In genomic region chrX:105420976-105421375, GRCm38 (mm10) we compare ENCODE assay signal across 11 mouse cellular contexts.
DNase-seq lines count a peak whose midpoint lies in the region; ATAC-seq and TF ChIP-seq lines count a peak whose summit lies in the region.
"Had no signal": no experiment of that assay in that cellular context is flagged by ENCODE, and none has a peak within 500 bp of the region (broad histone marks: within the 10 kb centered on the region; RNA-seq: fewer than 3 reads in every experiment).

No protein-coding gene starts in this region.

- WGBS in heart, postnatal 0 days, result 24% methylated on average over 3 of the region's 3 CpGs
- 71% methylated on average over 3 of the region's 3 CpGs for WGBS in midbrain, embryonic 15.5 days

- no peak overlapping the region for H3K4me3 ChIP-seq in heart, postnatal 0 days (ENCODE audit: low read depth, low read length)
- no peak overlapping the region for H3K4me3 ChIP-seq in midbrain, embryonic 15.5 days
- H3K4me3 ChIP-seq: liver, embryonic 13.5 days; stomach, embryonic 15.5 days had no signal

- ATAC-seq in heart, postnatal 0 days (ENCODE audit: insufficient read depth, low read depth), result peak; percentile 39; the same call in 1 of the 2 replicates
- no peak for ATAC-seq in midbrain, embryonic 15.5 days (replicated peaks)

- no peak for TF ChIP-seq CTCF in heart, postnatal 0 days (IDR thresholded peaks at IDR 0.05; ENCODE audit: low read depth)

- no peaks in the 10 kb centered on the region for H3K27me3 ChIP-seq in heart, postnatal 0 days (ENCODE audit: control insufficient read depth, insufficient read depth, low read length)
- H3K27me3 ChIP-seq in midbrain, embryonic 15.5 days (replicated peaks), result peaks cover 3% of the 10 kb centered on the region; the same call in 1 of the 2 replicates
- H3K27me3 ChIP-seq: liver, embryonic 13.5 days; stomach, embryonic 15.5 days had no signal

- H3K36me3 ChIP-seq in heart, postnatal 0 days (replicated peaks; ENCODE audit: control insufficient read depth, insufficient read depth, low read length), result no peaks in the 10 kb centered on the region
- no peaks in the 10 kb centered on the region for H3K36me3 ChIP-seq in midbrain, embryonic 15.5 days (replicated peaks)
- H3K36me3 ChIP-seq: liver, embryonic 13.5 days; stomach, embryonic 15.5 days had no signal

- no peak for TF ChIP-seq EP300 in heart, postnatal 0 days (IDR thresholded peaks at IDR 0.05; ENCODE audit: low read depth)

- H3K4me1 ChIP-seq in heart, postnatal 0 days (ENCODE audit: control insufficient read depth, insufficient read depth), result no peaks in the 10 kb centered on the region
- H3K4me1 ChIP-seq in midbrain, embryonic 15.5 days, result no peaks in the 10 kb centered on the region
- H3K4me1 ChIP-seq: liver, embryonic 13.5 days; stomach, embryonic 15.5 days had no signal

- no peak overlapping the region for H3K27ac ChIP-seq in heart, postnatal 0 days (ENCODE audit: low read depth)
- H3K27ac ChIP-seq in midbrain, embryonic 15.5 days, result no peak overlapping the region
- H3K27ac ChIP-seq: liver, embryonic 13.5 days; stomach, embryonic 15.5 days had no signal

- no peaks in the 10 kb centered on the region for H3K9me3 ChIP-seq in heart, postnatal 0 days (replicated peaks; ENCODE audit: control insufficient read depth, low read length)
- no peaks in the 10 kb centered on the region for H3K9me3 ChIP-seq in midbrain, embryonic 15.5 days
- H3K9me3 ChIP-seq: liver, embryonic 13.5 days; stomach, embryonic 15.5 days had no signal

- peak; percentile 27 for DNase-seq in adrenal gland, postnatal 14 days
- DNase-seq in adrenal gland, adult 18-20 months (ENCODE audit: low spot score in 2 of 2), result no peak
- peak; percentile 31 to 39 for DNase-seq in kidney, postnatal 4 days
- DNase-seq in kidney, postnatal 25 days, result no peak
- DNase-seq in heart, postnatal 0 days (ENCODE audit: low spot score), result peak; percentile 28
- peak; percentile 7 for DNase-seq in skeletal muscle tissue, adult 2 months (ENCODE audit: low read depth, low spot score)
- no peak for DNase-seq in urinary bladder, adult 18-20 months (ENCODE audit: low spot score in 2 of 2)
- DNase-seq: cerebellum, adult 9-10 months; liver, embryonic 13.5 days had no signal

- H3K9ac ChIP-seq in heart, postnatal 0 days (replicated peaks; ENCODE audit: low read depth, low read length), result no peak overlapping the region
- no peak overlapping the region for H3K9ac ChIP-seq in midbrain, embryonic 15.5 days
- H3K9ac ChIP-seq: liver, embryonic 13.5 days; stomach, embryonic 15.5 days had no signal

- H3K4me2 ChIP-seq in heart, postnatal 0 days (ENCODE audit: low read depth, low read length), result no peak overlapping the region
- H3K4me2 ChIP-seq in midbrain, embryonic 15.5 days, result no peak overlapping the region
- H3K4me2 ChIP-seq: liver, embryonic 13.5 days; stomach, embryonic 15.5 days had no signal

Comparison
In these comparisons a context has a peak if more than half of its experiments do, and no peak if none do; other contexts are left out.
1. DNase-seq: peak in adrenal gland, postnatal 14 days (single experiment), kidney, postnatal 4 days (2 of 2), heart, postnatal 0 days (single experiment) and skeletal muscle tissue, adult 2 months (single experiment); none in adrenal gland, adult 18-20 months (0 of 2), kidney, postnatal 25 days (0 of 2) and urinary bladder, adult 18-20 months (0 of 2).